9 mouse cellular contexts compared by ENCODE assay signal in the genomic region with DNA sequence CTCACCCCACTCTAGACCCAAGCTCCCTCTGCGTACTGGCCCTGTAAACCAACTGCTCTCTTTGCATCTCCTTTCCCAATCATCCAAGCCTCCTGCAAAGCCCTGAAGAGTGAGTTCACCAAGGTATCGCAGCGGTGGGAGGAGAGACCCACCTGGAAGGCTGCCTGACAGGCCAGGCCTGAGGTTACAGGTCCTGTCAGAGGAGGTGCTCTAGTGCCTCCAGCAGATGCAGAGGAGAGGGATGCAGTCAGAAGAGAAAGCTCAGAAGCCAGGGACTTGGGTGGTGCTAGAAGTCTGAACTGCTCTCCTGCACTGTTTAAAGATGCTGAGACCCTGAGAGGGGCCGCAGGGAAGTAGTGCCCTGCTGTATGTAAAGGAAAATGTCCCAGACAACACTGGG. TPM values are rescaled to one million over a fixed set of nuclear protein-coding genes. Genes with fewer than 3 reads are reported as not detected.
DNase-seq lines count a peak whose midpoint lies in the region; ATAC-seq and TF ChIP-seq lines count a peak whose summit lies in the region.
"Had no signal": no experiment of that assay in that cellular context is flagged by ENCODE, and none has a peak within 500 bp of the region (broad histone marks: within the 10 kb centered on the region; RNA-seq: fewer than 3 reads in every experiment).

No protein-coding gene starts in this region.

- no peak for ATAC-seq in hindbrain, embryonic 14.5 days (ENCODE audit: low FRiP score)
- no peak for ATAC-seq in midbrain, embryonic 11.5 days (ENCODE audit: low FRiP score)

- peak overlapping the region; percentile 89 for H3K4me2 ChIP-seq in hindbrain, embryonic 14.5 days (replicated peaks)
- peak overlapping the region; percentile 12; the same call in 1 of the 2 replicates for H3K4me2 ChIP-seq in midbrain, embryonic 11.5 days

- no peaks in the 10 kb centered on the region for H3K9me3 ChIP-seq in heart, embryonic 10.5 days
- no peaks in the 10 kb centered on the region; the same call in 1 of the 2 replicates for H3K9me3 ChIP-seq in embryonic facial prominence, embryonic 10.5 days
- no peaks in the 10 kb centered on the region for H3K9me3 ChIP-seq in hindbrain, embryonic 14.5 days (ENCODE audit: control insufficient read depth, low read length)
- H3K9me3 ChIP-seq in midbrain, embryonic 11.5 days (ENCODE audit: control insufficient read depth, low read length): no peaks in the 10 kb centered on the region

- H3K4me1 ChIP-seq in heart, embryonic 10.5 days: peaks cover 34% of the 10 kb centered on the region
- H3K4me1 ChIP-seq in embryonic facial prominence, embryonic 10.5 days: peaks cover 35% of the 10 kb centered on the region
- H3K4me1 ChIP-seq in hindbrain, embryonic 14.5 days (replicated peaks; ENCODE audit: control insufficient read depth, insufficient read depth, low read length): peaks cover 33% of the 10 kb centered on the region
- peaks cover 32% of the 10 kb centered on the region for H3K4me1 ChIP-seq in midbrain, embryonic 11.5 days (ENCODE audit: control insufficient read depth, insufficient read depth, low read length)
- peaks cover 22% of the 10 kb centered on the region for H3K4me1 ChIP-seq in thymus, adult 2 months (replicated peaks; ENCODE audit: control insufficient read depth, insufficient read depth, low read length)

- DNase-seq in heart, embryonic 10.5 days (ENCODE audit: low spot score): no peak
- no peak for DNase-seq in heart, postnatal 25 days (ENCODE audit: low spot score)
- DNase-seq in embryonic facial prominence, embryonic 10.5 days (ENCODE audit: low spot score): no peak
- DNase-seq in hindbrain, embryonic 14.5 days (ENCODE audit: low spot score): no peak
- no peak for DNase-seq in midbrain, embryonic 11.5 days (ENCODE audit: low spot score, missing footprints)
- DNase-seq in B cell, adult 2 months: no peak
- no peak for DNase-seq in thymus, adult 18-20 months
- DNase-seq in thymus, adult 2 months: no peak

- intact Hi-C loops in heart, postnatal 25 days (cut with DNase I): loop anchor here (2.0 kb wide), 1 partner anchor 20 kb away; no protein-coding TSS in a partner anchor

- no peaks in the 10 kb centered on the region for H3K27me3 ChIP-seq in heart, embryonic 10.5 days (ENCODE audit: insufficient read depth, poor library complexity, severe bottlenecking)
- H3K27me3 ChIP-seq in embryonic facial prominence, embryonic 10.5 days (replicated peaks; ENCODE audit: low read depth, poor library complexity, severe bottlenecking): no peaks in the 10 kb centered on the region
- no peaks in the 10 kb centered on the region for H3K27me3 ChIP-seq in hindbrain, embryonic 14.5 days (ENCODE audit: control insufficient read depth, insufficient read depth, low read length)
- no peaks in the 10 kb centered on the region for H3K27me3 ChIP-seq in midbrain, embryonic 11.5 days (ENCODE audit: control insufficient read depth, insufficient read depth, low read length)
- H3K27me3 ChIP-seq in thymus, adult 2 months (ENCODE audit: control insufficient read depth, insufficient read depth, low read length): no peaks in the 10 kb centered on the region

- 72% methylated on average over 4 of the region's 4 CpGs for WGBS in heart, embryonic 10.5 days
- WGBS in embryonic facial prominence, embryonic 10.5 days: 89% methylated on average over 4 of the region's 4 CpGs
- WGBS in hindbrain, embryonic 14.5 days: 92% methylated on average over 4 of the region's 4 CpGs
- 92% methylated on average over 4 of the region's 4 CpGs for WGBS in midbrain, embryonic 11.5 days
- WGBS in thymus, adult 2 months: 95% methylated on average over 4 of the region's 4 CpGs

- H3K36me3 ChIP-seq in heart, embryonic 10.5 days: peaks cover 35% of the 10 kb centered on the region
- peaks cover 41% of the 10 kb centered on the region for H3K36me3 ChIP-seq in embryonic facial prominence, embryonic 10.5 days (replicated peaks)
- H3K36me3 ChIP-seq in hindbrain, embryonic 14.5 days (replicated peaks; ENCODE audit: control insufficient read depth, insufficient read depth): peaks cover 13% of the 10 kb centered on the region
- H3K36me3 ChIP-seq in midbrain, embryonic 11.5 days (ENCODE audit: control insufficient read depth, insufficient read depth, low read length): peaks cover 2% of the 10 kb centered on the region; the same call in 1 of the 2 replicates
- peaks cover 14% of the 10 kb centered on the region for H3K36me3 ChIP-seq in thymus, adult 2 months (ENCODE audit: control insufficient read depth, insufficient read depth, low read length)

- TF ChIP-seq CTCF in thymus, adult 2 months (IDR thresholded peaks at IDR 0.05; ENCODE audit: borderline replicate concordance, control insufficient read depth, extremely low read depth, insufficient read depth, low read length, poor library complexity): no peak

- no peak for TF ChIP-seq POLR2A in thymus, adult 2 months (IDR thresholded peaks at IDR 0.05; ENCODE audit: control insufficient read depth, extremely low read depth, insufficient read depth, low read length, poor library complexity)

- H3K4me3 ChIP-seq in heart, embryonic 10.5 days: peak overlapping the region; percentile 94
- H3K4me3 ChIP-seq in embryonic facial prominence, embryonic 10.5 days: peak overlapping the region; percentile 97
- H3K4me3 ChIP-seq in hindbrain, embryonic 14.5 days (replicated peaks; ENCODE audit: low read length): no peak overlapping the region
- H3K4me3 ChIP-seq in midbrain, embryonic 11.5 days (ENCODE audit: low read depth, low read length): peak overlapping the region; percentile 4; the same call in 1 of the 2 replicates
- no peak overlapping the region for H3K4me3 ChIP-seq in thymus, adult 2 months (ENCODE audit: control insufficient read depth, insufficient read depth, low read length)

- H3K9ac ChIP-seq in hindbrain, embryonic 14.5 days: peak overlapping the region; percentile 96; the same call in 1 of the 2 replicates
- H3K9ac ChIP-seq in midbrain, embryonic 11.5 days (ENCODE audit: low read length): no peak overlapping the region

- H3K27ac ChIP-seq in heart, embryonic 10.5 days: peak overlapping the region; percentile 2; the same call in 1 of the 2 replicates
- no peak overlapping the region for H3K27ac ChIP-seq in embryonic facial prominence, embryonic 10.5 days (replicated peaks)
- no peak overlapping the region for H3K27ac ChIP-seq in hindbrain, embryonic 14.5 days
- H3K27ac ChIP-seq in midbrain, embryonic 11.5 days (ENCODE audit: low read depth, low read length): no peak overlapping the region
- H3K27ac ChIP-seq in thymus, adult 2 months (ENCODE audit: control insufficient read depth, insufficient read depth, low read length): no peak overlapping the region

RNA-seq across cellular contexts. Expression of a gene that starts 2.4 kb away (rescaled TPM):
- polyA plus RNA-seq in heart, embryonic 10.5 days (2016; fragmentation: Nextera tagmentation; extraction: Ambion mirVana): 30.9 and 46.0 TPM in 2 replicates
- total RNA-seq in heart, postnatal 25 days (2021): 10 to 100 TPM; 54.7 to 61.2 TPM
- polyA plus RNA-seq in embryonic facial prominence, embryonic 10.5 days (2016; fragmentation: Nextera tagmentation; extraction: Ambion mirVana): 35.5 and 40.5 TPM in 2 replicates
- polyA plus RNA-seq in hindbrain, embryonic 14.5 days (2014; fragmentation: Nextera tagmentation; extraction: Ambion mirVana): 50.1 and 54.7 TPM in 2 replicates
- 28.4 and 32.7 TPM in 2 replicates for polyA plus RNA-seq in midbrain, embryonic 11.5 days (2014; fragmentation: Nextera tagmentation; extraction: Ambion mirVana)
- polyA plus RNA-seq in thymus, adult 2 months (2012; rRNA removed): 136 and 162 TPM in 2 replicates

RNA-seq across cellular contexts. Expression of a gene that starts 17.1 kb away (rescaled TPM):
- polyA plus RNA-seq in heart, embryonic 10.5 days (2016; fragmentation: Nextera tagmentation; extraction: Ambion mirVana): 97.0 and 167 TPM in 2 replicates
- total RNA-seq in heart, postnatal 25 days (2021): 10 to 100 TPM; 26.1 to 30.7 TPM
- 8.3 and 10.4 TPM in 2 replicates for polyA plus RNA-seq in embryonic facial prominence, embryonic 10.5 days (2016; fragmentation: Nextera tagmentation; extraction: Ambion mirVana)
- 1.8 and 3.9 TPM in 2 replicates for polyA plus RNA-seq in hindbrain, embryonic 14.5 days (2014; fragmentation: Nextera tagmentation; extraction: Ambion mirVana)
- polyA plus RNA-seq in midbrain, embryonic 11.5 days (2014; fragmentation: Nextera tagmentation; extraction: Ambion mirVana): 6.6 and 8.1 TPM in 2 replicates
- 1.8 TPM in 2 replicates for polyA plus RNA-seq in thymus, adult 2 months (2012; rRNA removed)
- polyA plus RNA-seq: adrenal gland, adult 2 months had no signal

RNA-seq across cellular contexts. Expression of a gene that starts 25.0 kb away (rescaled TPM):
- polyA plus RNA-seq in heart, embryonic 10.5 days (2016; fragmentation: Nextera tagmentation; extraction: Ambion mirVana): 960 and 1,463 TPM in 2 replicates
- over 10,000 TPM in 1 of 2 experiments, 1,000 to 10,000 TPM in 1; 9,719 to 10,316 TPM for total RNA-seq in heart, postnatal 25 days (2021)
- polyA plus RNA-seq in embryonic facial prominence, embryonic 10.5 days (2016; fragmentation: Nextera tagmentation; extraction: Ambion mirVana): 2.7 and 3.6 TPM in 2 replicates
- 0.36 and 0.46 TPM in 2 replicates for polyA plus RNA-seq in hindbrain, embryonic 14.5 days (2014; fragmentation: Nextera tagmentation; extraction: Ambion mirVana)
- 0.97 and 1.7 TPM in 2 replicates for polyA plus RNA-seq in midbrain, embryonic 11.5 days (2014; fragmentation: Nextera tagmentation; extraction: Ambion mirVana)
- 79.0 and 1,187 TPM in 2 replicates for polyA plus RNA-seq in thymus, adult 2 months (2012; rRNA removed)

RNA-seq across cellular contexts. Expression of a gene that starts 33.2 kb away (rescaled TPM):
- 0.63 and 0.65 TPM in 2 replicates for polyA plus RNA-seq in heart, embryonic 10.5 days (2016; fragmentation: Nextera tagmentation; extraction: Ambion mirVana)
- total RNA-seq in heart, postnatal 25 days (2021): 1 to 10 TPM; 2.6 to 3.2 TPM
- 1.9 and 3.0 TPM in 2 replicates for polyA plus RNA-seq in embryonic facial prominence, embryonic 10.5 days (2016; fragmentation: Nextera tagmentation; extraction: Ambion mirVana)
- 1.0 and 1.5 TPM in 2 replicates for polyA plus RNA-seq in hindbrain, embryonic 14.5 days (2014; fragmentation: Nextera tagmentation; extraction: Ambion mirVana)
- 0.85 and 1.1 TPM in 2 replicates for polyA plus RNA-seq in midbrain, embryonic 11.5 days (2014; fragmentation: Nextera tagmentation; extraction: Ambion mirVana)
- 8.3 and 9.8 TPM in 2 replicates for polyA plus RNA-seq in thymus, adult 2 months (2012; rRNA removed)

RNA-seq across cellular contexts. Expression of a gene that starts 38.6 kb away (rescaled TPM):
- polyA plus RNA-seq in heart, embryonic 10.5 days (2016; fragmentation: Nextera tagmentation; extraction: Ambion mirVana): 1.7 and 4.6 TPM in 2 replicates
- 1 to 10 TPM; 2.3 to 3.6 TPM for total RNA-seq in heart, postnatal 25 days (2021)
- 4.8 and 5.3 TPM in 2 replicates for polyA plus RNA-seq in embryonic facial prominence, embryonic 10.5 days (2016; fragmentation: Nextera tagmentation; extraction: Ambion mirVana)
- polyA plus RNA-seq in hindbrain, embryonic 14.5 days (2014; fragmentation: Nextera tagmentation; extraction: Ambion mirVana): 6.6 and 7.3 TPM in 2 replicates
- 3.1 and 3.8 TPM in 2 replicates for polyA plus RNA-seq in midbrain, embryonic 11.5 days (2014; fragmentation: Nextera tagmentation; extraction: Ambion mirVana)
- 4.2 and 24.2 TPM in 2 replicates for polyA plus RNA-seq in thymus, adult 2 months (2012; rRNA removed)

Comparison
In these comparisons a context has a peak if more than half of its experiments do, and no peak if none do; other contexts are left out.
1. H3K4me3 ChIP-seq: peak in heart, embryonic 10.5 days (single experiment), embryonic facial prominence, embryonic 10.5 days (single experiment) and midbrain, embryonic 11.5 days (single experiment); none in hindbrain, embryonic 14.5 days (single experiment) and thymus, adult 2 months (single experiment).
2. RNA of a gene that starts 25.0 kb away (polyA plus RNA-seq): 79.0 to 1,187 TPM in thymus, adult 2 months and 960 to 1,463 TPM in heart, embryonic 10.5 days; 2.7 to 3.6 TPM in embryonic facial prominence, embryonic 10.5 days, 0.97 to 1.7 TPM in midbrain, embryonic 11.5 days and 0.36 to 0.46 TPM in hindbrain, embryonic 14.5 days; every median in the first group is over 10 times any median in the second.